Mouse (Mus musculus): ENCODE data around the gene Inip. TPM values are rescaled to one million over a fixed set of nuclear protein-coding genes. Genes with fewer than 3 reads are reported as not detected.
"Not testable (repeated sequence)": the region's sequence is repeated elsewhere in the genome, so short reads cannot be mapped to it uniquely, and the experiment has no call there.

The Inip gene
- polyA plus RNA-seq, 1 experiment from 2014 or later = 94.3 TPM

DNA sequence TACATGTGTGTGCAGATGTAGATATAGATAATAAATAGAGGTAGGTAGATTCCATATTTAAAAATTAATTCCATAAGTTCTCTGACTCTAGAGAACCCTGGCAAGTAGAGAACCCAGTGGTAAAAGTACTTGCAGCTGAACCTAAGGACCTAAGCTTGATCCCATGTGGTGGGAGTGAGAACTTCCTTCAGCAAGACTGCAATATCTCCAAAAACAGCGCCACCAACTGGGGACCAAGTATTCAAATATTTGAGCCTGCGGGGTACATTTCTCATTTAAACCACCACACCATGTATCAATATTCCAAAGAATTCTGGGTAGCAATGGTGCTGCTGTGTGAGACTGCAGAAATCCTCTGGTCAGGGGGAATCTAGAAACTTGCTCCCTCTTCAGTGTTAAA lies 7.3 kb downstream of the Inip start:
- Histone ChIP-seq H3K27ac (ENCODE audit: low read depth, low read length) (no peak overlapping the region), H3K36me3 (ENCODE audit: control insufficient read depth, insufficient read depth, low read length) (no peaks in the 10 kb centered on the region), H3K9me3 (ENCODE audit: control insufficient read depth, low read length) (no peaks in the 10 kb centered on the region), H3K4me2 (replicated peaks; ENCODE audit: low read depth, low read length) (no peak overlapping the region), H3K4me1 (replicated peaks; ENCODE audit: control insufficient read depth, insufficient read depth, low read length) (no peaks in the 10 kb centered on the region), H3K9ac (ENCODE audit: low read depth, low read length) (no peak overlapping the region), H3K27me3 (ENCODE audit: control insufficient read depth, insufficient read depth, low read length) (no peaks in the 10 kb centered on the region), H3K4me3 (ENCODE audit: low read depth, low read length) (no peak overlapping the region)
- WGBS = 75% methylated on average over 2 of the region's 2 CpGs
- no peak for DNase-seq (ENCODE audit: low spot score)
- ATAC-seq (ENCODE audit: low FRiP score) = no peak

- H3K36me3 ChIP-seq (ENCODE audit: control insufficient read depth, insufficient read depth, low read length) = not testable (repeated sequence)
These were observed 7.8 kb downstream of the Inip start for GRCm38 (mm10) chr4:59793626-59794025.

GRCm38 (mm10) chr4:59789015-59789414 lies 12.4 kb downstream of the Inip start:
- Histone ChIP-seq H3K27me3 (ENCODE audit: control insufficient read depth, insufficient read depth, low read length) (no peaks in the 10 kb centered on the region), H3K36me3 (ENCODE audit: control insufficient read depth, insufficient read depth, low read length) (no peaks in the 10 kb centered on the region), H3K4me2 (replicated peaks; ENCODE audit: low read depth, low read length) (no peak overlapping the region), H3K9me3 (ENCODE audit: control insufficient read depth, low read length) (no peaks in the 10 kb centered on the region), H3K4me3 (ENCODE audit: low read depth, low read length) (no peak overlapping the region), H3K4me1 (replicated peaks; ENCODE audit: control insufficient read depth, insufficient read depth, low read length) (no peaks in the 10 kb centered on the region), H3K27ac (ENCODE audit: low read depth, low read length) (no peak overlapping the region), H3K9ac (ENCODE audit: low read depth, low read length) (no peak overlapping the region)
- no peak for DNase-seq (ENCODE audit: low spot score)
- no peak for ATAC-seq (ENCODE audit: low FRiP score)

More at GRCm38 (mm10) chr4:59793626-59794025, 7.8 kb downstream of the Inip start:
- not testable (repeated sequence) for H3K27me3 ChIP-seq (ENCODE audit: control insufficient read depth, insufficient read depth, low read length); H3K27ac ChIP-seq (ENCODE audit: low read depth, low read length); H3K4me1 ChIP-seq (replicated peaks; ENCODE audit: control insufficient read depth, insufficient read depth, low read length); H3K9ac ChIP-seq (ENCODE audit: low read depth, low read length); H3K4me3 ChIP-seq (ENCODE audit: low read depth, low read length); H3K9me3 ChIP-seq (ENCODE audit: control insufficient read depth, low read length); ATAC-seq (ENCODE audit: low FRiP score); DNase-seq (ENCODE audit: low spot score); H3K4me2 ChIP-seq (replicated peaks; ENCODE audit: low read depth, low read length)
- WGBS = 91% methylated on average over 2 of the region's 2 CpGs

GRCm38 (mm10) chr4:59787126-59787525 lies 14.3 kb downstream of the Inip start:
- H3K9me3 ChIP-seq (ENCODE audit: control insufficient read depth, low read length) = no peaks in the 10 kb centered on the region
- H3K4me1 ChIP-seq (replicated peaks; ENCODE audit: control insufficient read depth, insufficient read depth, low read length) = no peaks in the 10 kb centered on the region
- H3K4me2 ChIP-seq (replicated peaks; ENCODE audit: low read depth, low read length) = no peak overlapping the region
- DNase-seq (ENCODE audit: low spot score) (no peak), ATAC-seq (ENCODE audit: low FRiP score) (no peak)
- H3K9ac ChIP-seq (ENCODE audit: low read depth, low read length) = no peak overlapping the region
- H3K27ac ChIP-seq (ENCODE audit: low read depth, low read length) = no peak overlapping the region
- no peaks in the 10 kb centered on the region for H3K36me3 ChIP-seq (ENCODE audit: control insufficient read depth, insufficient read depth, low read length)
- no peaks in the 10 kb centered on the region for H3K27me3 ChIP-seq (ENCODE audit: control insufficient read depth, insufficient read depth, low read length)
- H3K4me3 ChIP-seq (ENCODE audit: low read depth, low read length) = no peak overlapping the region
- 68% methylated on average over 6 of the region's 6 CpGs for WGBS

GRCm38 (mm10) chr4:59786661-59787060 lies 14.7 kb downstream of the Inip start:
- Histone ChIP-seq H3K27ac (ENCODE audit: low read depth, low read length) (no peak overlapping the region), H3K9me3 (ENCODE audit: control insufficient read depth, low read length) (no peaks in the 10 kb centered on the region), H3K4me2 (replicated peaks; ENCODE audit: low read depth, low read length) (no peak overlapping the region), H3K4me1 (replicated peaks; ENCODE audit: control insufficient read depth, insufficient read depth, low read length) (no peaks in the 10 kb centered on the region), H3K9ac (ENCODE audit: low read depth, low read length) (no peak overlapping the region), H3K4me3 (ENCODE audit: low read depth, low read length) (no peak overlapping the region), H3K36me3 (ENCODE audit: control insufficient read depth, insufficient read depth, low read length) (no peaks in the 10 kb centered on the region), H3K27me3 (ENCODE audit: control insufficient read depth, insufficient read depth, low read length) (no peaks in the 10 kb centered on the region)
- WGBS = under 1% methylated on average over 7 of the region's 7 CpGs
- DNase-seq (ENCODE audit: low spot score) (peak; percentile 88), ATAC-seq (ENCODE audit: low FRiP score) (no peak)

DNA sequence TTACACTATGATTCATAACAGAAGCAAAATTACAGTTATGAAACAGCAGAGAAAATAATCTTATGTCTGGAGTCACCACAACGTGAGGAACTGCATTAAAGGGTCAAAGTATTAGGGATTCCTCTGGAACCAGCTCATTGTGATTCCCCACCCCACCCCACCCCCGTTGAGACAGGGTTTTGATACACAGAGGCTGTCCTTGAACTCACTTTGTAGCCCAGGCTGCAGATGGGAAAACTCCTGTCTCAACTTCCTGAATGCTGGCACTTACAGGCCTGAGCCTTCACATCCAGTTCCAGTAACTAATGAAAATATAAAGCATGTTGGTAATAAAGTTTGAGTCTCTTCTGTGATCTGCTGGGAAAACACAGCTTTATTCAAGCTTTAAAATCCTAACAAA lies 16.0 kb downstream of the Inip start:
- Histone ChIP-seq H3K4me2 (replicated peaks; ENCODE audit: low read depth, low read length) (no peak overlapping the region), H3K4me1 (replicated peaks; ENCODE audit: control insufficient read depth, insufficient read depth, low read length) (no peaks in the 10 kb centered on the region), H3K4me3 (ENCODE audit: low read depth, low read length) (no peak overlapping the region), H3K9me3 (ENCODE audit: control insufficient read depth, low read length) (no peaks in the 10 kb centered on the region), H3K9ac (ENCODE audit: low read depth, low read length) (no peak overlapping the region), H3K27ac (ENCODE audit: low read depth, low read length) (no peak overlapping the region), H3K27me3 (ENCODE audit: control insufficient read depth, insufficient read depth, low read length) (no peaks in the 10 kb centered on the region), H3K36me3 (ENCODE audit: control insufficient read depth, insufficient read depth, low read length) (no peaks in the 10 kb centered on the region)
- 22% methylated on average over 2 of the region's 2 CpGs for WGBS
- DNase-seq (ENCODE audit: low spot score) (no peak), ATAC-seq (ENCODE audit: low FRiP score) (no peak)

- under 1% methylated on average over 36 of the region's 36 CpGs for WGBS
- Histone ChIP-seq H3K4me3 (ENCODE audit: low read depth, low read length) (peak overlapping the region; percentile 95), H3K27ac (ENCODE audit: low read depth, low read length) (peak overlapping the region; percentile 51), H3K4me2 (replicated peaks; ENCODE audit: low read depth, low read length) (peak overlapping the region; percentile 66), H3K9me3 (ENCODE audit: control insufficient read depth, low read length) (no peaks in the 10 kb centered on the region), H3K27me3 (ENCODE audit: control insufficient read depth, insufficient read depth, low read length) (no peaks in the 10 kb centered on the region), H3K4me1 (replicated peaks; ENCODE audit: control insufficient read depth, insufficient read depth, low read length) (no peaks in the 10 kb centered on the region), H3K36me3 (ENCODE audit: control insufficient read depth, insufficient read depth, low read length) (no peaks in the 10 kb centered on the region), H3K9ac (ENCODE audit: low read depth, low read length) (peak overlapping the region; percentile 86)
- peak; percentile 98 for DNase-seq (ENCODE audit: low spot score)
- peak; percentile 96 for ATAC-seq (ENCODE audit: low FRiP score)
These were observed 17.6 kb downstream of the Inip start for GRCm38 (mm10) chr4:59783685-59784279.

DNA sequence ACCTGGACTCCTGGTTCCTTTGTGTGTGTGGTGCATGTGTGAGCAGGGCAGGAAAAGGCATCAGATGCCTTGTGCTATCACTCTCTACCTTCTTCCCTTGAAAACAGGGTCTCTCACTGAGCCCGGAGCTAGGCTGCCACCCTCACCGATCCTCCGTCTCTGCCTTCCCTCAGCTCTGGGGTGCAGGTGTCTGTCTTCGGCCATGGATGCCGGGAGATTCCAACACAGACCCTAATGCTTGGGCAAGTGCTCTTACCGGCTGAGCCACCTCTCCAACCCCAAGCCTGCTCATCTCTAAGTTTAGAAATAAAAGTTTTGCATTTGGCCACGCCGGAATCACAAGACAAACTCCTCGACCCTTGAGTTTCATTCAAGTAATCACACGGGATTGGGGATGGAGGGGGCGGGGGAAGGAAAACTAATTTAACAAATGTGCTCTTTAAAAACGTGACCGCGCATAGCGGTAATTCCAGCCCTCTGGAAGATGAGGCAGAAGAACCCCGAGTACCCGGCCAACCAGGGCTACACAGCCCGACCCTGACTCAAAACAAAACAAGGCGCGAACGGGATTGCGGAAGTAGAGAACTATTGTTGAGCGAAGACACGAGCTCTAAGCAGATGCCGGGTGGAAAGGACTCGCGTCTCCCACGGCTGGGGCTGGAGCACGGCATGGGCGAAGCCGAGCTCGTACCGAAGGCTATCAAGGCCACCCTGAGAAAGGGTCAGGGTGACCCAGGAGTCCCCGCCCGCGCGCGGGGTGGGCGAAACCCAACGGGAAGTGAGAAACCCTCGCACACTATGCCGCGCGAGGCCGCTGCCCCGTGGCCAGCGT lies 18.3 kb downstream of the Inip start:
- under 1% methylated on average over 44 of the region's 47 CpGs for WGBS
- Histone ChIP-seq H3K9me3 (ENCODE audit: control insufficient read depth, low read length) (no peaks in the 10 kb centered on the region), H3K27ac (ENCODE audit: low read depth, low read length) (peak overlapping the region; percentile 51), H3K9ac (ENCODE audit: low read depth, low read length) (peak overlapping the region; percentile 86), H3K36me3 (ENCODE audit: control insufficient read depth, insufficient read depth, low read length) (no peaks in the 10 kb centered on the region), H3K4me2 (replicated peaks; ENCODE audit: low read depth, low read length) (peak overlapping the region; percentile 66), H3K4me3 (ENCODE audit: low read depth, low read length) (peak overlapping the region; percentile 95), H3K4me1 (replicated peaks; ENCODE audit: control insufficient read depth, insufficient read depth, low read length) (no peaks in the 10 kb centered on the region), H3K27me3 (ENCODE audit: control insufficient read depth, insufficient read depth, low read length) (no peaks in the 10 kb centered on the region)
- peak; percentile 44 for DNase-seq (ENCODE audit: low spot score)
- ATAC-seq (ENCODE audit: low FRiP score) = peak; percentile 82

GRCm38 (mm10) chr4:59780568-59780967 lies 20.8 kb downstream of the Inip start:
- no peak overlapping the region for H3K9ac ChIP-seq (ENCODE audit: low read depth, low read length)
- ATAC-seq (ENCODE audit: low FRiP score) = no peak
- H3K27me3 ChIP-seq (ENCODE audit: control insufficient read depth, insufficient read depth, low read length) = no peaks in the 10 kb centered on the region
- H3K36me3 ChIP-seq (ENCODE audit: control insufficient read depth, insufficient read depth, low read length) = no peaks in the 10 kb centered on the region
- 48% methylated on average over 1 of the region's 1 CpGs for WGBS
- no peaks in the 10 kb centered on the region for H3K4me1 ChIP-seq (replicated peaks; ENCODE audit: control insufficient read depth, insufficient read depth, low read length)
- no peak overlapping the region for H3K4me2 ChIP-seq (replicated peaks; ENCODE audit: low read depth, low read length)
- H3K9me3 ChIP-seq (ENCODE audit: control insufficient read depth, low read length) = no peaks in the 10 kb centered on the region
- H3K27ac ChIP-seq (ENCODE audit: low read depth, low read length) = no peak overlapping the region
- H3K4me3 ChIP-seq (ENCODE audit: low read depth, low read length) = no peak overlapping the region
- peak; percentile 31 for DNase-seq (ENCODE audit: low spot score)

Data from hindbrain, embryonic 11.5 days (tissue).